Comparison of ENCODE assay signal across 16 mouse cellular contexts in the genomic region with DNA sequence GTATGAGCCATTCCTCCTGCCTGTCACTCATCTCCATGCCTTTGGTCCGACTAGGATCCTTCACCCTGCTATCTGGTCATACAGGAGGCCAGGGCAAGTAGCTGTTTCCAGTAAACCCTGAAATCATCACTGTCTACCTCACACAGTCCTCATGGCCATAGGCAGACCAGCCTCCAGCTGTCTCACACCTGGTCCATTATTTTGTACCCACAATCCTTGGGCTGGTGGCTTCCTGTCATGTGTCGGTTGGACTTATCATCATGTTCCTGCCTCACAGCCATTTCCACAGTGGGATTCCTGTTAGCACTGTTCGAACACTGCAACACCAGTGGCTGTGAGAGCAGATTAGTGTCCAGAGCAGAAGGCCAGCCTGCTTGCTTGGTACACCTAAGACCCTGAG.
"Had no signal": no experiment of that assay in that cellular context is flagged by ENCODE, and none has a peak within 500 bp of the region (broad histone marks: within the 10 kb centered on the region; RNA-seq: fewer than 3 reads in every experiment).

No protein-coding gene starts in this region.

- H3K4me2 ChIP-seq: kidney, embryonic 15.5 days; limb, embryonic 12.5 days; lung, embryonic 15.5 days; midbrain, embryonic 13.5 days; neural tube, embryonic 12.5 days had no signal

- H3K27me3 ChIP-seq: kidney, embryonic 15.5 days; limb, embryonic 12.5 days; lung, embryonic 15.5 days; midbrain, embryonic 13.5 days; neural tube, embryonic 12.5 days had no signal

- H3K9me3 ChIP-seq: kidney, embryonic 15.5 days; limb, embryonic 12.5 days; lung, embryonic 15.5 days; midbrain, embryonic 13.5 days; neural tube, embryonic 12.5 days had no signal

- H3K36me3 ChIP-seq: lung, embryonic 15.5 days had no signal

- DNase-seq: kidney, adult 2 months; kidney, postnatal 14 days; layer of hippocampus, postnatal 36 days; lung, postnatal 14 days; retina, postnatal 1 day; right cerebral cortex, postnatal 4 days; spleen, adult 18-20 months; thymus, postnatal 4 days had no signal

- H3K27ac ChIP-seq: kidney, embryonic 15.5 days; limb, embryonic 12.5 days; lung, embryonic 15.5 days; macrophage; midbrain, embryonic 13.5 days; neural tube, embryonic 12.5 days had no signal

- H3K4me1 ChIP-seq: limb, embryonic 12.5 days; lung, embryonic 15.5 days; midbrain, embryonic 13.5 days; neural tube, embryonic 12.5 days had no signal

- H3K4me3 ChIP-seq: kidney, embryonic 15.5 days; limb, embryonic 12.5 days; lung, embryonic 15.5 days; midbrain, embryonic 13.5 days; myocyte; neural tube, embryonic 12.5 days had no signal

- ATAC-seq: intestine, embryonic 16.5 days; midbrain, embryonic 13.5 days had no signal

- H3K9ac ChIP-seq: kidney, embryonic 15.5 days; limb, embryonic 12.5 days; lung, embryonic 15.5 days; midbrain, embryonic 13.5 days; neural tube, embryonic 12.5 days had no signal
